Mouse (Mus musculus) layer of hippocampus, postnatal 25 days (tissue): ENCODE measurements at regions not wholly inside any gene's neighbourhood (a gene's known extent, or its start where the extent isn't known, plus 50 kb on each side); places are given as distances from the start of the nearest gene placed in this dataset.

Experiments used
- DNase-seq, 2 experiments: peaks; one replicate each; pipeline ENCODE4 v3.0.0; 2022; ENCODE audit warnings: mixed read lengths in 2 of 2, low spot score in 1 of 2; ENCODE audit errors: extremely low spot score in 1 of 2

DNA sequence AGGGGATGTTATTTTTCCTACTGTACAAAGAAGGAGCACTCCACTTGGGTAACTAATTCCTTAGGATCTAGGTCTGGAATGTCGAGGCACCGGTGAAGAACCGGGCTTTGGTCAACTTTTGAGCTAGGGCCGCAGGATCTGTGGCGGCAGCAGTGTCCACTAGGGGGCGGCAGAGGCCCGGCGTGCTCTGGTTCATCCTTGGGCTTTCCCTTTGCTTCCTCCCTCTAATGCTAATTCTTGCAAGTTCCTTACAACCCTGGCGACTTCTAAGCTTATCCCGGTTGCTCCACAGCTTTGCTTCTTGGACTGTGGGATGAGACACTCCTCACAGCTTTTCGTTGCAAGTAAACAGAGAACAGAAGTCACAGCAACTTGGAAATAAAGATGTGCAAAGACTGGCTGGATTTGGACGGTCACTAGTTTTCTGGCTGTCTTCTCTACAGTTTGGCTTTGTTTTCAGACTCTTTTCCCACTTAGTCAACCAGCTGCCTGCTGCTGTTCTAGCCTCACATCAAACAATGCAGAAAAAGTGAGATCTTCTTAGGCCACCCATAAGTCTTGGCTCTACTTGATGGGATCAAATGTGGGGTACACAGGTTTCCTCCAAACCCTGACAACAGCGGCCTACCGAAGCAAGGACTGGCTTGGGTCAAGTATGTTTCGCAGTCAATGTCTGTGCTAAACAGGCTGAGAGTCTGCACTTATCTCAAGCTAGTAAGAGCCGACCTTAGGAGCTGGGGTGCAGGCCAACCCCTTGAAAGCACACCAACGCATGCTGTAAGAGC is 51.2 kb upstream of the Tmem72 start:
- peak; percentile 81 to 97 for DNase-seq

DNA sequence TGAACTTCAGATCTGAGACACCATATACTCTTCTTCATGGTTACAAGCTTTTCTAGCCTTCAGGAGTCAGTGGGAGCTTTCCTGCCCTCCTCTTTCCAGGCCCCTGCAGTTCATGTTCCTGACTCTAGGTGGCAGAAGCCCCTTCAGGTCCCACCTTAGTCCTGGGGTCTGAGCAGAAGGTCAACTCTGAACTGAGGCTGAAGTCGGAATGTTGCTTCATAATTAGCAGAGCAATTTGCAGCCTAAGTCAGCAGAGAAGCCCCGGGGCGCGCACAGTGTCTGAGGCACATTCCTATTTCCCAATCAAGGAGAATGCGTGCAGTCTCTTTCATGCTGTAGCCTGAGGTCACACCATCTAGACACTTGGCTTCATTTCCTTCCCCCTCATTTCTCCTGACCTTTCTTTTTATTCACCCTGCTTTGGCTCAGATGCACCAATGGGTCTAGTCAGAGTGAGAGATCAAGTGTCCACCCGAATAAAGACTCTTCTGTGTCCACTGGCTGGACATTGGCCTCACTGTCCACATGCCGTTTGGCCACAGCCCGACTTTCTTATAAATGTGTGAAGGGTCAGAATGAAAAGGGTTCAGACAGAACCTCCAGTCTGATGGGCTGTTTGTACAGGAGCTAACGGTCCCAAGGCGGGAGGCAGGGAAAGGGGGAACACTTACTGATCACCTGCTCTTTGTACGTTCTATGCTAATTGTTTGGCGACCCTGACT is 58.4 kb upstream of the Tmem72 start:
- peak; percentile 10 to 46 for DNase-seq

DNA sequence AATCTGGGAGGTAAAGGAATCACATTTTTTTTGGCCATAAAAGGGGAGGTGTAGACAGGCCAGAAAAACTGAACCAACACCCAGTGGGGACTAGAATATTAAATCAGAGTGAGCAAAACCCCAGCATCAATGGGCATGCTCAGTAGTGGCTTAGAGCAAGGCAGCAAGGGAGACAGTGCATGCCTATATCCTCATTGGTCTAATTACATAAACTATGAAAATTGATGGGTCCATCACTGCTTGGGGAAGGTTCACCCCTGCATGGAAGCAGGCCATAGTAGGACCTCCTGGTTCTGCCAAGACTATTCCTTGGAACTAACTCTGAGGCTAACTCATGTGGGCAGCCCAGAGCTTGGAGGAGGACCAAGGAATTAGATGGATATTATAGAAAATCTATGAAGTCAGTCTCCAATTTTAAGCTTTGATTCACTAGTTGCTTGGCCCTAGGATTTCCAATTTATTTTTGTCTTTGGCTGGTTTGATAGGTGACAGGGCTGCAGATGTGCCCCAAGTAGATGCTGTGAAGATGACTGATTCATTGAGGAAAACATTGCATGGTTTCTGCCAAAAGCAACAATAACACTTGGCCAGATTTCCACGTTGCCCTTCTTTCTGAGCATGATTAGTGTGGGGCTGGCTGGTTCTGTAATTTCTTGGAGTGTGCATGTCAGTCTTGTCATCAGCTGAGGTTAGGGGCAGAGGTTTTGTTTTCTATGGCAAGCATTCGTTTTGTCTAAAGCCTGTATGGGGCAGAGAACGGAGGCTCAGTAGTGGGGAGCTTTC is 70.0 kb upstream of the Tmem72 start:
- no peak for DNase-seq

DNA sequence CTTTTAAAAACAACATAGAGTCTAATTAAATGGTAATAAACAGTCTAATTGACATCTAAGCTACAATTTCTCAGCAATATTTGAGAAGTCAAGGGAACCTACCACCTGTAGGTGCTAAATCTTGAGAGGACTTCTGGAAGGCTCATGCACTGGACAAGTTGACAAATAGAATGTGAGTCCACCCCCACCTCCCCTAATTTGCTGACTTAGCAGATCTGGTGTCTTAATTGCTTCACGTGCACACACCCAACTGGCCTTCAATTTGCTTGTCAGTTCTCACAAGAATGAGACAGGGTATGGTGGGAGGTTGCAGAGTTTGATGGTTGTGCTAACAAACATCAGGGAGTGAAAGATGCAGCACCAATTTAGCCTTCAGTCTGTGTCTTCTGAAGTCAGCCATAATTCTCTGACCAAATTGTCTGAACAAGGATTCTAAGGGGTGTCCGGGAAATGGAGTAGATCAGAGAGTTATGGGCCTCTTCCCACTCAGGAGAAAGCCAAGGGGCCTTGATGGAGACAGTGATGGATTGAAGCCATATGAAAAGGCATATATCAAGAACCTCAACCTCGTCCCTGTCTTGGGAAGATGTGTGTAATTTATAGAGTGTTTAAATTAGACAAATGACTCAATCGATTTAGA is 76.7 kb upstream of the Tmem72 start:
- no peak for DNase-seq

DNA sequence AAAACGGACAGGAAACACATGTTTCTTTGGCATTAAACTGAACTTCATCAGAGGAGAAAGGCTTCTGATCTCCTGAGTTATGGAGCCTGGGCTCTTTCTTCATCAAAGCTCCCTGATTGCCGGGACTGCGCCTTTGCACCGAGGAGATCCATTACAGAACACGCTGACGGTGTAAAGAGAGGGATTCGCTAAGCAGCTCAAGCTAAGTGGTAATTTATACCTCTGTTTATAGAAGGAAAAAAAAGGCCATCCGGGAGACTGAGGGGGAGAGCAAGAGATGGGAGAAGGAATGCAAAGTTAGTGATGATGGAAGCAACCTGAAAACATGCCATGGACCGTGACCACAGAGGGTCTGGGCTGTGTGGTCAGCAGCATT is 77.2 kb upstream of the Tmem72 start:
- DNase-seq, result no peak

DNA sequence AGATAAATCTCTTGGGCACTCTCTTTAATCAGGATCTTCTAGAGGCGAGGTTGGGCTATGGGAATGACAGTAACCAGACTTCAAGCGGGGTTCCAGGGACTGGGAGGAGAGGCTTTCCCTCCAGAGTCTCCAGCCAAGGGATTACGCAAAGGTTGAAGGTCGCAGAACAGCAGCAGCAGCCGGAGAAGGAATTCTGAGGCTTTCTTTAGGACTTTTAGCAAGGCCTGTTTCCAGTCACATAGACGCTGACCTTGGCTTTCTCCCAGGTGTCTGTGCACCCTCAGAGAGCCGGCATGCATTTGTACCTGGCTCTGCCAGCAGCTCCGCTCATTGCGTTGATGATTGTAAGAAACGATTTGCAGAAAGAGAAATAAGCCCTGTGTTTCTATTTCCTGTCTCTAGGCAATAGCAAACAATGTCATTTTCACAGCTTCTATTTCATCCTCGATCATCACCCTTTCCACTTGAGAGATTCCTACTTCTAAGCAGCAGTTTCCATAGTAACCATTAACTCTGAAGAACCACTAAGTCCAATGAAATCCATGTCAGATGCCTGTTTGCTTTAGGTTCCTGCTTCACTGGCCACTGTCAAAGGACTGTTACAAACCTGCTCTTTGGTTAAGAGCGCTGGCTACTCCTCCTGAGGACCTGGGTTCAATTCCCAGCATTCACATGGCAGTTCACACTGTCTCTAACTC is 104.7 kb upstream of the Tmem72 start:
- DNase-seq, result no peak

DNA sequence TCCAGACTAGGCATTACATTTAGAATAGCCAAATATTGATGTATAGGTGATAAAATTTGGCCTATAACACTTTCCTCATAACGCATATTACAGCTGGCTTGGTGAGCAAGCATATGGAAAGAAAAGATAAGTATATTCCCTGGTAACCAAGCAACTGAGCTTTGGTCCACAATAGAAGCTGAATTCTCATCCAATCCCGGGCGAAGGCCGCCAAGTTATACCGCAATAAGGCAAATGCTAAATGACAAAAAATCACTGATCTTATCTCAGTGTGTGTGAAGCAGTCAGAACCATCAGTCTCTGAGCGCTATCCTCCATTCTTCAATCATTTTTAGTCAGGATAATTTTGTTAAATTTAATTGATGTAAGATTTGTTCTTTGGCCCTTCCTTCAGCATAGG is 105.9 kb upstream of the Tmem72 start:
- no peak for DNase-seq

DNA sequence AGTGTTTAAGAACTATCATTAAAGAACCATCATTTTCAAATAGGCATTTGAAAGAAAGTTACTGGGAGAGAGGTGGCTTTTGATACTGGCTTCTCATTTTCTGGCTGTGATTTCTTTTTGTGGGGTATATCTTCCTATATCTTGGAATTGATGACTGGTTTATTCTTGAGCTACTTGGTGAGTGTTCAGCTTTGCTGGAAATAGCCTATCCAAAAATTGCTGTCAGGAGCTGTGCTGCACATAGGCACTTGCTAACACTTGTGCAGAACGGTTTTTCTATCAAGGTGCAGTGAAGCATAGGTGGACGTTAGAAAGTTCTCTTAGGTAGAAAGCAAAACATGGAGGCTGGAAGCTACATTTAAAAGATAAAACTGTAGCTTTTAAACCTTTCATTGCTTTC is 108.9 kb upstream of the Tmem72 start:
- no peak for DNase-seq

DNA sequence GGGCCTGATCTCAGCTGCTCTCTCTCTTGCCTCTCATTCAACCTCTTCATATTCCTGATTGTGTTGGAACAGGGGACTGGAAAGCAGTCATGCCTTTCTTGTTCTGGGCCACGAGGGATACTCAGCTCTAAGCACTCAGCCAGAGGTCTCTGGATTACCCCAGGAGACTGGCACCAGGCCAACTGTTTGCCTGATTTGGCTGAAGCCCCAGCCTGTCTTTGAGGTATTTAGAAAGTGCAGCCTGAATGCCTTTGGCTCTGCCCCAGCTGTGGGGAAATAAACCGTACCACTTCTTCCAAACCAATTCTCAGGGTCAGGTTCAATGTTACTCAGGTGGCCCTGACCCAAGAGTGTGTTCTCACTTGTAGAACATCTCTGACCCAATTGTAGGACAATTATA is 112.6 kb upstream of the Tmem72 start:
- peak in 1 of 2 experiments; percentile 43 for DNase-seq

DNA sequence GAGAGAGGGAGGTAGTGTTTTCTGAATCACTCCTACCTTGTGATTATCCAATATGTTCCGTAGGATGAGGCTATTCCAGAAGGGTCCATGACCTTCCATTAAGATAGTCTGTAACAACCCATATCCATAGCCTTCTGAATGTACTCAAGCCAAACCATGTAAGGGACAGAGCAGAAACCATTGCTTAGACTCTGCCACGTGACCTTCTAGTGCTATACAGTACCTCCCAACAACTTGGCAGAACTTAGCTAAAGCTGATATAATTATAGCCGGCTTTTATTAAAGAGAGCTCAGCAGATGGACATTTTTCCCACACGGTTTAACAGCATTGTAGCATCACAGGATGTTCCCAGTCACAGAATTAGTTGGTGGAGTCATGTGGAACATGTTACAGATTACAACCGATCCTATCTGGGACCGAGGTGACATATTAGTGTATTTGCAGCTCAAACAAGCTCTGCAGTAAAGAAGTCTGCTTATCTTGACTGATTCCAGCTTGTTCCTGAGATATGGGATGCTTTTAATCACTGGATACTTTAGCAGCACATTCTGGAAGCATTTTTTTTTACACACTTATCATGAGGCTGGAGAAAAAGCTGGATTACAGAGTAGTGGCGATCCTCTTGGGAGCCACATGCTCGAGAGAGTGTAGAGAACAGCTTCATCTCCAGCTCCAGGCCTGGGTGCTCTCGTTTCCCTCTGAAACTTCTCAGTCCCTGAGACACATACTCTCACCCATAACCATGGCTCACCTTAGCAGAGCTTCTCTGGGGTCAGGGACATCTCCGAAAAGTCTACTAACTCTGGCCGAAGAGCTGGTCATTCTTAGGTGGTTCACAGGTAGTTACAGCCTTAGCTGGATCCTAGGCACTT is 129.5 kb upstream of the Tmem72 start:
- DNase-seq, result no peak

DNA sequence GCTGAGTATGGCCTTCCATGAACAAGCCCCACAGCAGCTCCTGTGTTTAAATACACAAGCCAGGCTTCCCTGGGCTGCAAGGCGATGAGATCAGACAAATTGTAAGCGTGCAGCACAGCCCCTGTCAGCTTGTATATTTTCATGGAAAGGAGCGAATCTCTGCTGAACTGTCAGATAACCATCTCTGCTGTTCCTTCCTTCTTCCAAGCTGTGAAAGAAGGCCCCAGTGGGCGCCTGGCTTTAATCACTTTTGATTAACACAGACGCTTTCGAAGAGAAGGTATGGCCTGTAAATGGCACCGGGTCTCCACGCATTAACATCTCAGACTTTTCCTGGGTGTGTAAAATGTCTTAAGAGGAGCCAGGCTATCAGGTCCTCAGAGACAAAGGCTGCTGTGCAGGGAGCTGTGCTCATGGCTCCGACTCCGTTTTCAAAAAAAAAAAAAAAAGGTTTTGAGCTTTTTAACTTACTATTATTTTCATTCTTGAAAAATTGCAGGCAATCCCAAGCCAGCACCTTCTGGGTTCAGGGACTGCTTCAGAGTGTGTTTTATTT is 131.9 kb upstream of the Tmem72 start:
- no peak for DNase-seq

DNA sequence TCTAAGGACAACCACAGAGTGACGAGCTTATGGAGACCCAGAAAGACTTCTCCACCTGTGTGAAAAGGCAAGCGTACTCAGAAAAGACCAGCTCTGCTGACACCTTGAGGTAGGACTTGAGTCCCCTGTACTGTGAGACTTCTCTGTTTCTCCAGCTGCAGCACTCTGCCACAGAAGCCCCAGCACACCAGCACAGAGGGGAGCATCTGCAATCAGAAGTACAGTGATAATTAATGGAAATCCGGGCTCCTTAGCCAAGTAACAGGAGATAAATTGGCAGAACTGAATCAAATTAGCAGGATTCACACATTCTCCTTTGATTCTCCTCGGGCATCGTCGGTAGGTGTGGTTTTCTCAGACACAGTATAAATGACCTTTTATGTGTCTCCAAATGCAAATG is 137.3 kb upstream of the Tmem72 start:
- no peak for DNase-seq

DNA sequence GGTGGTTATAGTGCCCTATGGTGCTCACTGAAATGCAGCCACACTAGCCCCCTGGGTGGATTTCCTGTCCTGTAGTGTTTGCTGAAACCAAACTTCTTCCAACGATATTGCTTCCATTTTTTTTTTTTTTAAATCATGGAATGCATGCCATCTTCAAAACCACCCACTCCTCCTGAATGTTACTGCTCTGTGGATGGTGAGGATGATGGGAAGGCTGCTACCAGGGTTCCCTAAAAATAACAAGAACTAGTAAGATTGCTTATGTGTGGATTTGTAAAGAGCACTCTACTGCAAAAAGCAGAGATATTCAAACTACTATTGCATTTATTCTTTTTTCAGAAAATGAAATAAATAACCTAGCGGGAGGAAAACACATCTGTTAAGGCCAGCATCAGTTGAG is 139.4 kb upstream of the Tmem72 start:
- no peak for DNase-seq

DNA sequence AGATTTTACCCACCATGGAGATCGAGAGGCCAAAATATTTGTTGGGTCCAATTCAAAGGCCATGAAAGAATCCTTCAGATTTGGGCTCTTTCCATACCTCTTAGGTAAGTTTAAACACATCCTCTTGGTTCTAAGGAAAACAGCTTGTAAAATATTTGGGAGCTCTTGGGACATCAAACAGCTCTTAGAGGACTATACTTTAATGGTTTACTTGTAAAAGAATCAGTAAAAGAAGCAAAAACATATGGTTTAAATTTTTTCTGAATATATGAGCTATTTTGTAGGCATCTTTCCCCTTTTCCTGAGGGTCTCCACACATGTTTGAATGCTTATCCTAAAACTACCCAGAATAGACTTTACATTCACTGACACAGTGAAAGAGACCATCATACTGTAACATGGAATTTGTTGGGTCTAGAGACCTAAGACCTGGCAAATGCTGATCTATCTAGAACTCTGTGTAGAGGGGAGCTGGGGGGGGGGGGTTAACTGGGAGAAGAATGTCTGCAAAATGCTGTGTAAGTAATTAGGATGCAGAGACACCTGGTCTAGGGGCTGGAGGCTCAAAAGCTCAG is 140.3 kb upstream of the Tmem72 start:
- no peak for DNase-seq

DNA sequence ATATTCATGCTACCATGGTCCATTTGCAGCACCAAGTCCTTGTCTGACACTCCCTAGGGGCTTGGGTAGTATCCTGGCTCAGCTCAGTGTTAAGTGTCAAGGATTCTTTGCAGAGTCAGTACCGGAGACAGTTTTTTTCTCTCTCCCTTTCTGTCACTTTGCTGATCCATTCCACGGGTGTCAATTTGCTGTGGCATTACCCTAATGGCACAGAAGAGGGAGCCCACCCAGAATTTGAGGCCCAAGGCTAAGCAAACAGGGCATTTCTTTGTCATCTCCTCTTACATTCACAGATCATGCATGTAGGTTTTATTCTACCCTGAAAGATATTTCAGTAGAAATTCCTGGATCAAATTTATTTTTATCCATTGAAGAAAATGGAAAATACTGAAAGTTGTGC is 146.4 kb upstream of the Tmem72 start:
- DNase-seq, result no peak

DNA sequence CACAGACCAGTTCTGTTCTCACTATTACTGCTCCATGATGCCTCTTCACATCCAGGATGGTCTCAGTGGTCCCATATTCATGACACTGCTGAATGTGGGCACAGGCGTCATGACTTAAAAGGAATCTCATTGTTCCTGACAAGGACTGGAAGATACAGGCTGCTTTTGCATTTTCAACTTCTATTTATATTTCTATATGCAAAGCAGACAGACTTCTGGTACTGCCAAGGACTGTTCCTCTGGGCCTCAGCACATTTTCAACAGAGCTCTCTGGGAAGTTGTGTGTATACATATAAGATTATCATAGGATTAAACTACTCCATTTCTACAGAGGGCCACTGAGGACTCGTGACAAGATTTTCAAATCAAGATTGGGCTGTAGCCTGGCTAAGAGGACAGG is 146.9 kb upstream of the Tmem72 start:
- DNase-seq, result no peak

DNA sequence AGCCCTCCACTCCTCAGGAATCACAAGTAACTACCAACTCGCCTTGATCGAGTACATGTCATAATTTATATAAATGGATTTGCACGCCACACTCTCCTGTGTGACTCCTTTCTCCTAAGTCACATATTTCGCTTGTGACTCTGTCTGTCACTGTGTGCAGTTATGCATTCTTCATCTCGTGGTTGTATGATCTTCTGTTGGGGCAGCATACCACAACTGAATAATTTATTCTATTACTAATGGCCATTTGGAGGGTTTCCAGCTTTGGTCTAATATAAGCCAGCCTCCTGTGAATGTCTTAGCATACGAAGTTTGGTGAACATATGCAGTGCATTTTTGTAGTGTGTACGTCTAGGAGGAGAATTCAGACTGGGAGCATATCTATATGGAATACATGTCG is 176.6 kb upstream of the Tmem72 start:
- no peak for DNase-seq

DNA sequence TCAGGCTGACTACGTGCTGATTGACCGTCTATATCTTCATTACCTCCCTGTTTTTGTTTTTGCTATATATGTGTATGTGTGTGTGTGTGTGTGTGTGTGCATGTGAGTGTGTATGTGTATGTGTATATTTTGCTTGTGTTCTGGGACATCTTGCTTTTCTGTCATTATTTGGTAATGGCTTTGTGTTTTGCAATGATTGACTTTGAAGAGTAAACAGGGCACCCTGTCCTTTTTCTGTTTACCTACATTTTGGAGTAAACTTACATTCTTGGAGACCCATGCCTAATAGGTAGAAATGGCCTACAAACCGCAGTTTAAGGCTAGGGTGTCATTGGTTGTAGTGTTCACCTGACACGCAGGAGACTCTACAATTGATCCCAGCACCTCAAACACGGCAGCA is 177.5 kb upstream of the Tmem72 start:
- no peak for DNase-seq

DNA sequence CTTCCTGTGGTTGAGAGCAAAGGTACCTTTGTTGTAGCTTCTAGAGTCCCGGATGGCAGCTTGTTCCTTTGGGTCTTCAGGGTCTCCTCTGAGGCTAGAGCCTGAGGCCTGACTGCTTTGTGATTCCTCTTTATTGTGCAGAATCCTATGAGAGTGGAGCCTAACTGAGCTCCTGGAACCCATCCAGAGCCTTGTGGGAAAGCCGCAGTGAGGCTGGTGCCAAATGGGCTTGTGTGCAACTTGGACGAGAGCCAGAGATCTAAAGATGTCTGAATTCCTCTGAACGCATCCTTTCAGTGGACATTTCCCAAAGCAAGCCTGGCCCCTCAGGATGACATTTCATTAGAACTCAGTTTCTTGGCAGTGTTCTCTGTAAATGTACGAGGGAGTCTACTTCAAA is 178.4 kb upstream of the Tmem72 start:
- DNase-seq, result peak; percentile 10 to 32
